Mouse (Mus musculus) forebrain, embryonic 11.5 days (tissue): Measurements from ENCODE around the gene Babam2. TPM values are rescaled to one million over a fixed set of nuclear protein-coding genes. Genes with fewer than 3 reads are reported as not detected.

Source experiments
- ATAC-seq: fragments of 200-750 bp; cut with Nextera tagmentation; replicated peaks from 2 replicates; pipeline ENCODE4 v1.8.0; 2017; ENCODE audit warnings: moderate TSS enrichment; ENCODE audit not compliant: low FRiP score
- DNase-seq: peaks from one replicate; pipeline ENCODE4 v3.0.0-alpha.2; 2017; ENCODE audit warnings: low spot score
- H3K27ac ChIP-seq: fragments of 300-500 bp; sonication (generic); 2 replicates; pipeline ENCODE4 v1.5.1; 2014; ENCODE audit warnings: low read depth, low read length
- H3K27me3 ChIP-seq: fragments of 300-500 bp; sonication (generic); 2 replicates; pipeline ENCODE4 v1.6.1; 2014; ENCODE audit warnings: mild to moderate bottlenecking, low read length, mixed read lengths; ENCODE audit not compliant: control insufficient read depth, insufficient read depth
- H3K36me3 ChIP-seq: fragments of 300-500 bp; sonication (generic); 2 replicates; pipeline ENCODE4 v1.6.1; 2014; ENCODE audit warnings: mild to moderate bottlenecking, low read length, moderate library complexity, mixed read lengths; ENCODE audit not compliant: control insufficient read depth, insufficient read depth
- H3K4me1 ChIP-seq: fragments of 300-500 bp; sonication (generic); replicated peaks from 2 replicates; pipeline ENCODE4 v1.6.1; 2014; ENCODE audit warnings: low read length, mixed read lengths; ENCODE audit not compliant: control insufficient read depth, insufficient read depth
- H3K4me2 ChIP-seq: fragments of 300-500 bp; sonication (generic); 2 replicates; pipeline ENCODE4 v1.6.1; 2014; ENCODE audit warnings: low read depth, mild to moderate bottlenecking, low read length, moderate library complexity, mixed read lengths; ENCODE audit not compliant: severe bottlenecking
- H3K4me3 ChIP-seq: fragments of 300-500 bp; sonication (generic); 2 replicates; pipeline ENCODE4 v1.5.1; 2014; ENCODE audit warnings: low read depth, low read length
- H3K9ac ChIP-seq: fragments of 300-500 bp; sonication (generic); 2 replicates; pipeline ENCODE4 v1.6.1; 2014; ENCODE audit warnings: low read length
- H3K9me3 ChIP-seq: fragments of 300-500 bp; sonication (generic); 2 replicates; pipeline ENCODE4 v1.6.1; 2016; ENCODE audit warnings: low read length, mixed read lengths; ENCODE audit not compliant: control insufficient read depth
- WGBS: fragments of 180-500 bp; shearing (Covaris S2); extraction: QIAGEN DNeasy Blood & Tissue Kit; methylation state at CpG from one replicate; pipeline ENCODE4 v1.1.7; 2014; 5-methylcytosine and 5-hydroxymethylcytosine counted together
- polyA plus RNA-seq: library from polyadenylated mRNA; unstranded; fragments of >200 nt; fragmentation: Nextera tagmentation; extraction: Ambion mirVana; gene quantifications from 2 replicates; pipeline ENCODE4 v1.2.1, GENCODE M21; 2014

The Babam2 gene
- polyA plus RNA-seq, 1 experiment from 2014 or later: 39.1 TPM

- no peaks in the 10 kb centered on the region for H3K36me3 ChIP-seq
- DNase-seq: no peak
- 82% methylated on average over 7 of the region's 7 CpGs for WGBS
- no peak overlapping the region for H3K9ac ChIP-seq
- H3K4me1 ChIP-seq: no peaks in the 10 kb centered on the region
- H3K9me3 ChIP-seq: no peaks in the 10 kb centered on the region
- no peak for ATAC-seq
- H3K27me3 ChIP-seq: no peaks in the 10 kb centered on the region
- H3K4me3 ChIP-seq: no peak overlapping the region
- H3K27ac ChIP-seq: no peak overlapping the region
- H3K4me2 ChIP-seq: no peak overlapping the region
Observed at GRCm38 (mm10) chr5:32043153-32043552, 345.7 kb downstream of the Babam2 start.

GRCm38 (mm10) chr5:32043996-32044395, 346.5 kb downstream of the Babam2 start:
- H3K4me1 ChIP-seq: no peaks in the 10 kb centered on the region
- DNase-seq (no peak), ATAC-seq (no peak)
- H3K36me3 ChIP-seq: no peaks in the 10 kb centered on the region
- H3K9ac ChIP-seq: no peak overlapping the region
- H3K4me3 ChIP-seq: no peak overlapping the region
- H3K4me2 ChIP-seq: no peak overlapping the region
- H3K27me3 ChIP-seq: no peaks in the 10 kb centered on the region
- H3K27ac ChIP-seq: no peak overlapping the region
- no peaks in the 10 kb centered on the region for H3K9me3 ChIP-seq

GRCm38 (mm10) chr5:32051899-32052298, 354.4 kb downstream of the Babam2 start:
- WGBS: 73% methylated on average over 1 of the region's 1 CpGs
- no peaks in the 10 kb centered on the region for H3K27me3 ChIP-seq
- no peak for DNase-seq
- H3K36me3 ChIP-seq: no peaks in the 10 kb centered on the region
- no peaks in the 10 kb centered on the region for H3K9me3 ChIP-seq
- no peaks in the 10 kb centered on the region for H3K4me1 ChIP-seq
- no peak overlapping the region for H3K9ac ChIP-seq
- no peak overlapping the region for H3K4me3 ChIP-seq
- H3K27ac ChIP-seq: no peak overlapping the region
- no peak for ATAC-seq
- no peak overlapping the region for H3K4me2 ChIP-seq

- Histone ChIP-seq H3K4me2 (no peak overlapping the region), H3K36me3 (no peaks in the 10 kb centered on the region), H3K4me1 (no peaks in the 10 kb centered on the region), H3K27me3 (no peaks in the 10 kb centered on the region), H3K9me3 (no peaks in the 10 kb centered on the region), H3K27ac (no peak overlapping the region), H3K9ac (no peak overlapping the region), H3K4me3 (no peak overlapping the region)
- ATAC-seq: no peak
- no peak for DNase-seq
- WGBS: 88% methylated on average over 1 of the region's 1 CpGs
Observed at GRCm38 (mm10) chr5:32052467-32052866, 355.0 kb downstream of the Babam2 start.

GRCm38 (mm10) chr5:32053476-32053875, 356.0 kb downstream of the Babam2 start:
- no peak for ATAC-seq
- no peaks in the 10 kb centered on the region for H3K4me1 ChIP-seq
- no peaks in the 10 kb centered on the region for H3K27me3 ChIP-seq
- WGBS: 75% methylated on average over 8 of the region's 8 CpGs
- no peaks in the 10 kb centered on the region for H3K36me3 ChIP-seq
- H3K27ac ChIP-seq: no peak overlapping the region
- no peaks in the 10 kb centered on the region for H3K9me3 ChIP-seq
- H3K9ac ChIP-seq: no peak overlapping the region
- H3K4me3 ChIP-seq: no peak overlapping the region
- H3K4me2 ChIP-seq: no peak overlapping the region
- DNase-seq: no peak

GRCm38 (mm10) chr5:32055676-32056075, 358.2 kb downstream of the Babam2 start:
- no peak overlapping the region for H3K4me2 ChIP-seq
- no peaks in the 10 kb centered on the region for H3K36me3 ChIP-seq
- H3K9me3 ChIP-seq: no peaks in the 10 kb centered on the region
- no peaks in the 10 kb centered on the region for H3K27me3 ChIP-seq
- H3K9ac ChIP-seq: no peak overlapping the region
- no peaks in the 10 kb centered on the region for H3K4me1 ChIP-seq
- 93% methylated on average over 3 of the region's 3 CpGs for WGBS
- ATAC-seq: no peak
- H3K4me3 ChIP-seq: no peak overlapping the region
- H3K27ac ChIP-seq: no peak overlapping the region
- no peak for DNase-seq

- no peak for ATAC-seq
- Histone ChIP-seq H3K27ac (no peak overlapping the region), H3K4me2 (no peak overlapping the region), H3K9ac (no peak overlapping the region), H3K9me3 (no peaks in the 10 kb centered on the region), H3K36me3 (no peaks in the 10 kb centered on the region), H3K27me3 (no peaks in the 10 kb centered on the region), H3K4me3 (no peak overlapping the region), H3K4me1 (no peaks in the 10 kb centered on the region)
- DNase-seq: no peak
- 55% methylated on average over 1 of the region's 1 CpGs for WGBS
Observed at GRCm38 (mm10) chr5:32056126-32056525, 358.6 kb downstream of the Babam2 start.

GRCm38 (mm10) chr5:32058481-32059253, 361.2 kb downstream of the Babam2 start:
- H3K9me3 ChIP-seq: no peaks in the 10 kb centered on the region
- no peak overlapping the region for H3K4me3 ChIP-seq
- no peaks in the 10 kb centered on the region for H3K36me3 ChIP-seq
- H3K4me1 ChIP-seq: no peaks in the 10 kb centered on the region
- 88% methylated on average over 8 of the region's 8 CpGs for WGBS
- ATAC-seq (no peak), DNase-seq (no peak)
- H3K4me2 ChIP-seq: no peak overlapping the region
- no peaks in the 10 kb centered on the region for H3K27me3 ChIP-seq
- no peak overlapping the region for H3K27ac ChIP-seq
- H3K9ac ChIP-seq: no peak overlapping the region

GRCm38 (mm10) chr5:32059254-32059796, 361.8 kb downstream of the Babam2 start:
- Histone ChIP-seq H3K4me2 (no peak overlapping the region), H3K9me3 (no peaks in the 10 kb centered on the region), H3K36me3 (no peaks in the 10 kb centered on the region), H3K4me3 (no peak overlapping the region), H3K27me3 (no peaks in the 10 kb centered on the region), H3K4me1 (no peaks in the 10 kb centered on the region), H3K27ac (no peak overlapping the region), H3K9ac (no peak overlapping the region)
- 82% methylated on average over 8 of the region's 8 CpGs for WGBS
- DNase-seq: no peak
- no peak for ATAC-seq
